Mouse (Mus musculus): ENCODE measurements around the gene Ccdc12.

Ccdc12 gene

GRCm38 (mm10) chr9:110656249-110657221 lies at the start of gene Ccdc12:
Gene Ccdc12, plus strand, starts transcription at chr9:110656503.
- DNase-seq: peak; percentile 96 to 98

- DNase-seq: no peak
These were observed 44.8 kb upstream of the Ccdc12 start for GRCm38 (mm10) chr9:110611471-110611870.

DNA sequence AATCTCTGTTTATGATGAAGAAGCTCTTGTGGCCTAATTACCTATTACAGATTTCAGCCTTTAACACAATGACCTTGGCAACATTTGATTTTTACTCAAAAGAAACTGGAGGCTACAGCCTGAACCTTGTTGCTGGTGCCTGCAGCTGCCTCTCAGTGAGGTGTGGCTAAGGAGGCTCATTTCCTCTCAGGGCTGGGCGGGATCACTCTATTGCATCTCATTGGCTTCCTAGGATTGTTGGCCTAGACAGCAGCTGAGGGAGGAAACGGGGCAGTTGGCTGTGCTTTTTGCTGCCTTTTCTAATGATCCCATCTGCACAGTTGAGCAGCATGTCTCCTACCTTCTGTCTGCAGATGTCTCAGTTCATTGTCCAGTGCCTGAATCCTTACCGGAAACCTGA lies 39.2 kb upstream of the Ccdc12 start:
- DNase-seq: no peak

GRCm38 (mm10) chr9:110620180-110620579 lies 36.1 kb upstream of the Ccdc12 start:
- DNase-seq: peak in 1 of 2 experiments; percentile 34

DNA sequence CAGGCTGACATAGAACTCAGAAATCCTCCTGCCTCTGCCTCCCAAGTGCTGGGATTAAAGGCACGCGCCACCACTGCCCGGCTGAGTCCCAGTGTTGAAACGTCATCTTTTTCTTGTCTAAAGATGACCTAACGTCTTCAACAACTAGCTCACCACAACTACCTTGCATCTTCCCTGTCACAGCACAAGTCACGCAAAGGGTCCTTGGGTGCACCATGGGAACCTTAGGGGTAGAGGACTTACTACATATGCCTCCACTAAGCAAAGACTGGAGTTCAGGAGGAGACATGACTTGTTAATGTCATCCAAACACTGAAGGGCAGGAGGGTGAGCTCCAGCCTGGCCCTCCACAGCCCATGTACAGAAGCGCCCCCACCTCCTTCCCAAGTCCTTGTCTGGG lies 35.6 kb upstream of the Ccdc12 start:
- no peak for DNase-seq

- no peak for DNase-seq
These were observed 33.6 kb upstream of the Ccdc12 start for GRCm38 (mm10) chr9:110622621-110623219.

DNA sequence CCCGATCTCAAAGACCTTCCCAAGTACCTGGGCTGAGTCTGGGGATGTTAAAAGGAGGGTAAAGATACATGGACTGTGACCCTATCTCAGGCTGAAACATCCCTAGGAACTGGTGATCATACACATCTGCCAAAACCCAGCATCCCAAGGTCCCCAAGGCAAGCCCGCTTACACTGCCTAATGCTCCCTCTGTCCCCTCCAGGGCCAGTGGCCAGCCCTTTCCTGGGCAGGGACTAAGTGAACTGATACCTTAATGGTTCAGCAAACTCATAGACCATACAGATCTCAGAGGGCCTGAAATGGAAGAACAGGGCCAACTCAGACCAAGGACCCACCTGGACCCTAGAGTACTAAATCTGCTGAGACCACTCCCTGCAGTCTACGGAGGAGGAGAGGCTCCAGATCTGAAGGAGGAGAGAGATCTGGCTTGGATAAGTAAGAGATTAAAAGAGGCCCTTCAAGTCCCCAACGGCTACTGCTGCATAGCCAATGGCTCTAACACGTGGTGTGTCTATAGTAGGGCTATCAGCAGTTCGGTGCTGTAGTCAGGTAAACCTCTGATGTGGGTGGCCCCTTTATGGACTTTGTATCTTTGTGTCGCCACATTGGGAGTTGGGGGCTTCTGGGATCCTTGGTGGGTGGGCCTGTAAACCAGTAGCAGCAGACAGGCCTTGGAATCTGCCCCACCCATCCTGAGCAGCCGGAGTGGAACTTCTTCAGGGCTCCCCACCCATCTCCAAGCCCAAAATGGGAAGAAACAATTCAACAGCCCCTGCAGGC lies 32.7 kb upstream of the Ccdc12 start:
- no peak for DNase-seq

DNA sequence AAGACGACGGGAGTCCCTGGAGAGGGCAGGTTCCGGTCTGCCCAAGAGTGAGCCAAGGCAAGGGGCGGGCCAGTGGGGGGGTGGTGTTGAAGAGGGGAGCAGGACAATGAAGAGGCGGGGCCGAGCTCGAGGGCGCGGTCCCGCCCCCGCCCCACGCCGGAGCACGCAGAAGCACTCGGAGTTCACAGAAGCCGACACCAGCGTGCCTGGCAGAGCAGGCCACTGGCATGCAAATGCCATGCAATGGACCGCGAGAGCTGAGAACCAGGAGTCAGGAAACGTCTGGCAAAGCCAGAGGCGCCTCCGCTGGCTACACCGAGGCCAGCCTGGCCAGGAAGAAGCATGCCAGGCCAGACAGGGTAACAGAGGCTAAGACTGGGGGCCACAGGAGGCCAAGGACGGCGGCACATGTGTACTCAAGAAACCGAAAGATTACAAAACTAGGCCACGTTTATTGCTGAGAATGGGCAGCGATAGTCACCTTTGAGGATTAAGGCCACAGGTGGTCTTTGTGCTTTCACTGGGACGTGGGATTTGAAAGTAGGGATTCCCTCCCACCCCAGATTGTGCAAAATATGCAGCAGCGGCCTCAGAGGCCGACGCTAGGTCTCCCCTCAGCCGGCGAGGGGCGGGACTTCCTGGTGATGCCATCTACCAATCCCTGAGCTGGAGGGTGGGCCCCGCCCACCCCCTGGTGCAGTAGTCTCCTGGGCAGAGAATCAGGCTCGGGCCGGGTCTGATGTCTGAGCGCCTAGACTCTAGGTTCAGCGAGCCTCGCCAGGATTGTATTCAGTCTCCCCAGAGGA lies 31.7 kb upstream of the Ccdc12 start, which contains the start of gene Nradd:
TSS of gene Nradd (minus strand) at position 92 of the 806 bp plus-strand sequence.
- peak; percentile 91 to 95 for DNase-seq

DNA sequence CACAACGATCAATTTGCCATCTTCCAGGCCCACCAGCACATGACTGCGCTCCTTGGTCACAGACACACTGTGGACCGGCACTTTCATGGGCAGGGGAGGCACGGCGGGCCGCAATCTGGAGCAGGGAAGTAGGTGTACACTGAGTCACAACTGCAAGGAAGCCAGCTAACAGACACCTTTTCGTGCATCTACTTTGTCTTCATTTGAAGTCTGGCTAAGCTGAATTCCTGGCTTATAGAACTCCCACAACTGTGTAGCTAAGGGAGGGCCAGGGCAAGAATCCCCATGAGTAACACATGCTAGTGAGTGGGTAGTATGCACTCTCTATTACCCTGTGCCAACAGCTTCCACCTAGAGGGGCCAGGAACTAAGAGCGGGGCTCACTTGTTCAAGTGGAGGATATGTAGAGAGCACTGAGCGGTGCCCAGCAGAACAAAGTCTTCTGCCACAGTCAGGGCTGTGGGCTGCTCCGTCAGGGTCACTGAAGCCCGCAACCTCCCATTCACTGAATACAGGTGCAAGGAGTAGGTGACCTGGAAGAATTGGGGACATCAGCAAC lies 30.9 kb upstream of the Ccdc12 start:
- no peak for DNase-seq

GRCm38 (mm10) chr9:110630171-110630570 lies 26.1 kb upstream of the Ccdc12 start:
- peak in 1 of 2 experiments; percentile 41 for DNase-seq

DNA sequence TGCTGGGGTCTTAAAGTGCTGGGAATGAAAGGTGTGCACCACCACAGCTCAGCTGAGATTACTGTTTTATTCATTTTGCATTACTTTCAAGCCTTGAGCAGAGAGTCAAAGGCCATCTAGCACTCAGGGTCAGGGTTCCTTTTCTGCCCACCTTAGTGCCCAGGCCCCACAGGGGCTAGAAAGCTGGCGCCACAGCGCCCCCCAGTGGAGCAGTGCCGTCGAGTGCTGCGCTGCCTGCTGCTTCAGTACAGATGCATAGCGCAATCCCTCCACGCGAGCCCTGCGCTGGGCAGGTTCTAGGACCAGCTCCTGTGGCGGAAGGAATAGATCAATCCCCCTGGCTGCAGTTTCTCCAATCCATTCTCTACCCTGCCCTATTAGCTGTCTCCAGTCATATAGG lies 25.1 kb upstream of the Ccdc12 start:
- DNase-seq: peak; percentile 63 to 80

DNA sequence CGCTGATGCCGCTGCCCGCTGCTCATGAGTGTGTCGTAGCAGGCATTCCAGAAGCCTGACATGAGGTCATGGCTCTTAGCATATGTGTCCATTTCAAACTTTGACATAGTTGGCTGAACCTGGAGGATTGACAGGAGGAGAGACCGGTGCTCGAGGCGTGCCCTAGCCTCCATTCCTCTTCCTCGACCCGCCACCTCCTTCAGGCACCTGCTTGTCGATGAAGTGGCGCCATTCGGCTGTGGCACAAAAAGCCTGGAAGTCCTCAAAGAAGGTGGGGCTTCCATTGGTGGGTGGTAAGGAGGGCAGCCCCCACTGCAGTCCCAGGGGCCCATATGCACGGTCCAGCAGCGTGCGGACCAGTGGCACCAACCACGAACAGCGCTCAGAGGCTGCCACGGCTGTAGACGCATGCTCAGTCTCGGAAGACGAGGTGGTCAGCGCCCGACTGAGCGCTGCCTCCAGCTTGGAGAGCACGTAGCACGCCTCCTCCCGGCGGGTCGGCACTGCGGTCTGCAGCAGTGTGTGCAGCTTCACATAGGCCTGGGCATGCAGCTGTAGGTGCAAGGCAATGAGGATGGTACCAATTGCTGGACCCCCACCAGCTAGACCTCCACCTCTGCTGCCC lies 24.5 kb upstream of the Ccdc12 start:
- peak in 1 of 2 experiments; percentile 44 for DNase-seq

DNA sequence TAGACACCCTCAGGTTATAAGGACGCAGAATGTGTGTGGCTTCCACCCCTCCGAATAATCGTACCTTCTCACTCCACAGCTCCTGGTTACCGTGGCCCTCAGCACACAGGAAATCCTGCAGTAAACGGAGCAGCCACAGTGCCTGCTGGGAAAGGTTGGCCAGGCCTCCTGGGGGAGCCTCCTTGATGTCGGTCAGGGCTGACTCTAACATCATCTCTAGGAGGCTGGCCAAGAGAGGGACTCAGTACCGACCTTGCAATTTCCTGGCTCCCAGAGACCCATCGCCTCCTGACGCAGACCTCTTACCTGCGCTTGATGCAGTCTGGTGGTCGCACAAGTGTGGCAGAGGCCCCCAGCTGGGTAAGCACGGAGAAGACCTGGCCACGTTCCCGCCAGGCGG lies 23.6 kb upstream of the Ccdc12 start:
- no peak for DNase-seq

- no peak for DNase-seq
These were observed 22.4 kb upstream of the Ccdc12 start for GRCm38 (mm10) chr9:110633882-110634281.

GRCm38 (mm10) chr9:110635225-110635624 lies 21.1 kb upstream of the Ccdc12 start:
- peak; percentile 90 to 97 for DNase-seq

- peak; percentile 62 to 67 for DNase-seq
These were observed 17.7 kb upstream of the Ccdc12 start for GRCm38 (mm10) chr9:110638611-110639021.

GRCm38 (mm10) chr9:110641006-110641405 lies 15.3 kb upstream of the Ccdc12 start:
- no peak for DNase-seq

GRCm38 (mm10) chr9:110642812-110643524 lies 13.3 kb upstream of the Ccdc12 start:
- no peak for DNase-seq

DNA sequence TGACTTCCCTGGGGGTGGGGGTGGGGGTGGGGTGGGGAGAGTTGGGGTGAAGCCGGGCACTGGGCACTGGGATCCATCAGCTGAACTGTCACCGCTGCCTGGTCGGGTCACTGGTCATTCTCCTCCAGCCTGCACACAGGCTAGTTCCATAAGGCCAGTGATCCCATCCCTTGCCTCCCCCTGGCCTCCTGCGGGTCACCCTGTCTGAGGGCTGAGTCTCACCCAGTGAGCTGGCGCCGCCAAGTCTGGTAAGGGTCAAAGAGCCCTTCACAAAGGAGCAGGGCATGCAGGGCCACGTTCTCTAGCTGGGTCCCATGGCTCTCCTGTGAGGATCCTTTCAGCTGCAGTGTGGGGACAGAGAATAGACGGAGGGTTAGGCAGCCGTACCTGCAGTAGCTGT lies 12.5 kb upstream of the Ccdc12 start:
- DNase-seq: no peak

DNA sequence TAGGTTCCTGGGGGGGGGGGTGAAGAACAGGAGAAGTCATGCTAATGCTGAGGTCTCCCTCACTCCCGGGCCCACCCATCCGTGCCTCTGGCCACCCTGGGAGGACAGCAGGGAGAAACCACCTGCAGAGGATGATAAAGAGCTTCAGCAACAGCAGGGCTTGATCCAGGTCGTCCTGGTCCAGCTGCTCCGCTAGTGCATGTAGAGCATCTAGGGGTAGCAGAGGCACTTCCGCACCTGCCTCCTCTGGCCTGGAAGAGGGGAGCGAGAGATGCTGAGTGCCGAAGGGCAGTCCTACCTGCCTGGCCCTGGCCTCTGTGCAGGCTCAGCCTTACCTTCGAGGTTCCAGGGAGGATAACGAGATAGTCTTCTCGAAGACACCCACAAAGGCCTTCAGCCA lies 12.0 kb upstream of the Ccdc12 start:
- no peak for DNase-seq

DNA sequence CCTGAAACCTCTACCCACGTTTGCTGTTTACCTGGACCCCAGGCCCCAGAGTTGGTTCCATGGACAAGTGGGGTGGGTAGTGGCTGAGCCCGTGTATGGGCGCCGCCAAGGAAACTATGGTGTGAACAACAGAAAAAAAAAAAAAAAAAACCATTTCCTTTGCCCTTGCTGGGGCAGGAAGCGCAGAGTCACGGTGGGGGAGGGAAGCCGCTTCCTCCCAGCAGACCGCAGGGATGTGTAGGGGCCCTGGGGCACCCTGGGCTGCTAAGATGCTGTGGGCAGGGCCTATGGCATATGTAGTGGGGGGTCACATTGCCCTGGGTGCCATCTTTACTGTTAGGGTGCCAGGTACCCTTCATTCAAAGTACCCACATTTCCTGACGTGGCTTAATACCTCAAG lies 11.1 kb upstream of the Ccdc12 start:
- no peak for DNase-seq
